Mouse (Mus musculus): ENCODE results near the gene Sept9. TPM values are rescaled to one million over a fixed set of nuclear protein-coding genes. Genes with fewer than 3 reads are reported as not detected.

Gene Sept9
- polyA plus RNA-seq, 1 experiment from 2014 or later, result 125 TPM

DNA sequence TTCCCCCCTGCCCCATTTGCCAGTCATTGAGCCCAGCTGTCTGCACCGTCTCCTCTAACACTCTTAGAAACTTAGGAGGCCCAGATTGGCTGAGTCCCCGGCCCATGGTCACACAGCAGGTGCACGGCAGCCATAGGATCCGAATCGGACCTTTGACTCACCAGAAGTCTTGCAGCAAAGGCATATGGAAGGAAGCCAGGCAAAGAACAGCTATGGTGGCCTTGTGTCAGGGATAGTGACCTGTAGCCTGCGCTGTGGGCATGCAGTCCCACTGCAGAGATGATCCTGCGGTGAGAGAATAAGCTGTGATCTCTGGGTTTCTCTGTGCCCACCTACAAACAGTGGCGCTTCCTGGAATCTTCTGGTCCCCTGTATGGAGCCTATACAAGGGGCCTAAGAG is 115.1 kb downstream of the Sept9 start:
- no peak overlapping the region for H3K9ac ChIP-seq (replicated peaks)
- H3K4me2 ChIP-seq (replicated peaks), result no peak overlapping the region
- H3K9me3 ChIP-seq, result no peaks in the 10 kb centered on the region
- H3K27me3 ChIP-seq, result no peaks in the 10 kb centered on the region
- WGBS, result 94% methylated on average over 8 of the region's 8 CpGs
- no peak overlapping the region for H3K4me3 ChIP-seq (replicated peaks)
- no peak for ATAC-seq
- peaks cover 72% of the 10 kb centered on the region for H3K4me1 ChIP-seq (replicated peaks)
- no peak overlapping the region for H3K27ac ChIP-seq
- H3K36me3 ChIP-seq, result no peaks in the 10 kb centered on the region

DNA sequence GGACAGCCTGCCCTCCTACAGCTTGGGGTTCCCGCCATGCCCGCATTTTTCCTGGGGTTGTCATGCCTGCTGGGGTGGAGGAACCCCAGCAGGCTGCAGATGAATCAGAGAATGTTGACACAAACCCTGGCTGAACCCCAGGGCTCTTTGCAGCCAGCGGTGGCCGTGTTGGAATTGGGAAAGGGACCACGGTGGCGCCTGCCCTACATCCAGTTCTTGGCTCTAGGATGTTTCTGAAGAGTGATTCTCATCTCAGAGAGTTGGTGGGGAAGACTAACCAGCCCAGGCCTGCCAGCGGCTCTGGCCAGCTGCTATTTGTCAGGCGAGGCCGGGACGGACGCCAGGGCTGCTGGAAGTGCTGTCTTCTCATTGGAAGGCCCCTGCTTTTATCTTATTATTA is 115.8 kb downstream of the Sept9 start:
- Histone ChIP-seq H3K4me1 (replicated peaks) (peaks cover 72% of the 10 kb centered on the region), H3K27ac (0 out of 2 replicates have a peak overlapping the region, but pooled peaks have one; percentile 5), H3K4me3 (replicated peaks) (no peak overlapping the region), H3K9me3 (no peaks in the 10 kb centered on the region), H3K9ac (replicated peaks) (no peak overlapping the region), H3K4me2 (replicated peaks) (no peak overlapping the region), H3K36me3 (no peaks in the 10 kb centered on the region), H3K27me3 (no peaks in the 10 kb centered on the region)
- ATAC-seq, result no peak
- 86% methylated on average over 11 of the region's 11 CpGs for WGBS

- Histone ChIP-seq H3K4me2 (replicated peaks) (peak overlapping the region; percentile 14), H3K36me3 (no peaks in the 10 kb centered on the region), H3K4me3 (replicated peaks) (no peak overlapping the region), H3K9me3 (no peaks in the 10 kb centered on the region), H3K27ac (peak overlapping the region; percentile 75), H3K9ac (replicated peaks) (0 out of 2 replicates have a peak overlapping the region, but pooled peaks have one; percentile 47), H3K27me3 (no peaks in the 10 kb centered on the region), H3K4me1 (replicated peaks) (peaks cover 60% of the 10 kb centered on the region)
- 55% methylated on average over 16 of the region's 16 CpGs for WGBS
- ATAC-seq, result no peak
Observed at GRCm38 (mm10) chr11:117316441-117317331, 117.2 kb downstream of the Sept9 start.

- Histone ChIP-seq H3K4me2 (replicated peaks) (peak overlapping the region; percentile 14), H3K4me3 (replicated peaks) (no peak overlapping the region), H3K27me3 (no peaks in the 10 kb centered on the region), H3K36me3 (no peaks in the 10 kb centered on the region), H3K4me1 (replicated peaks) (peaks cover 53% of the 10 kb centered on the region), H3K27ac (peak overlapping the region; percentile 75), H3K9ac (replicated peaks) (peak overlapping the region; percentile 47; the same call in 1 of the 2 replicates), H3K9me3 (no peaks in the 10 kb centered on the region)
- WGBS, result 22% methylated on average over 20 of the region's 20 CpGs
- peak; percentile 40; the same call in 1 of the 2 replicates for ATAC-seq
Observed at GRCm38 (mm10) chr11:117317429-117318101, 118.1 kb downstream of the Sept9 start.

DNA sequence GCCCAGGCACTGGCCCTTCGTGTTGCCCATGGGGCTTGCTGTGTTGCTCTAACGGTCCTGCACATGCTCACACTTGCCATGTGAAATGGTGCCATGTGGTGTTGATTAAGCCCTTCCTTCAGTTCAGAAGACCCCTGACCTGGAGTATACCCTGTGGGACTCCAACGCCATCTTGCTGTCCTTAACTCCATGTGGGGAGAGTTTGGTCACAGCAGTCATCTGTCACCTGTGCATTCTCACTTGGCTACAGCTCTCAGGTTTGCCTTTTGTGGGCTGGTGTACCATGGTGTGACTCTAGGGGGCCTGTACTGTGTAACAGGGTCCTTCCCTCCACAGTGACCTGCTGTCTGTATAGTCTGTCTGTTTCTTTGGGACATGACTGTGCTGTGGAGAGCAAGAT is 118.7 kb downstream of the Sept9 start:
- H3K9me3 ChIP-seq, result no peaks in the 10 kb centered on the region
- H3K36me3 ChIP-seq, result no peaks in the 10 kb centered on the region
- H3K4me1 ChIP-seq (replicated peaks), result peaks cover 47% of the 10 kb centered on the region
- WGBS, result 65% methylated on average over 3 of the region's 3 CpGs
- no peak overlapping the region for H3K4me2 ChIP-seq (replicated peaks)
- H3K9ac ChIP-seq (replicated peaks), result no peak overlapping the region
- H3K27ac ChIP-seq, result peak overlapping the region; percentile 75
- H3K4me3 ChIP-seq (replicated peaks), result no peak overlapping the region
- no peaks in the 10 kb centered on the region for H3K27me3 ChIP-seq
- ATAC-seq, result no peak; the same call in 1 of the 2 replicates

DNA sequence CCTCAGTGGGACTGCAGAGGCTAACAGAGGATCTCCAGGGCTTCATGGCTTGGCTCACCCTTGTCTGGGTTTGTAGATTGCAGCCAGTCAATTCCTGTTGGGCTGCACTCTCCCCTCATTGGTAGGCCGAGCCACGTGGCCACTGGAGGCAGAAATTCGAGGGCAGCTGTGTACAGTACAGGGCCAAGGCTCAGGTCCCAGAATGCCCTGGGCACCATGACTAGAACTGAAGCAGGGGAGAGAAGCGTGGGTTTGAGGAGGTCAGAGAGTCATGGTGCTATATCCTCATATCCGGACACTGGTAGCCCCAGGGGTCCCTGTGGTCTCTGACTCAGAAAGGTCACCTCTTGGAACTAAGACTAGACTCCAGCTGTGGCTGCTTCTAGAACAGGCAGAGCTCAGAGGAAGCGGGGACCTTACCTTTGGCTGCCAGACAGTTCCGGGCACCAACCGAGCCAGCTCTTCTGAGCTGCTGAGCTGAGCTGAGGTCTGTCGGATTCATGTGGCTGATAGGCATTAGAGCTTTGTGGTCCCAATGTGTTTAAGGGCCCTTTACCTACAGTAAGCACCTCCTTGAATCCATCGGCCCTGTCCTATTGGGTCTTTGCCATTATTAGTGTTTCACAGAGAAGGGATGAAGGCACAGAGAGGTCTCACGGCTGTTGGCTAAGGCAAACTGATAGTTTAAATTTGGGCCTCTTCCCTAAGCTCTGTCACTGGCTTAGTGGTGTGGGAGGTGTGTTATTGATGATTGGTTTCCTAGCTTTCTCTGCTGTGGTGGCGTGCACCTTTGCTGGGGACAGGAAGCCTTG is 119.5 kb downstream of the Sept9 start:
- Histone ChIP-seq H3K36me3 (no peaks in the 10 kb centered on the region), H3K27ac (peak overlapping the region; percentile 75), H3K4me2 (replicated peaks) (no peak overlapping the region), H3K9ac (replicated peaks) (no peak overlapping the region), H3K4me3 (replicated peaks) (no peak overlapping the region), H3K9me3 (no peaks in the 10 kb centered on the region), H3K4me1 (replicated peaks) (peaks cover 44% of the 10 kb centered on the region), H3K27me3 (no peaks in the 10 kb centered on the region)
- ATAC-seq, result 0 out of 2 replicates have a peak, but pooled peaks have one; percentile 32
- WGBS, result 77% methylated on average over 12 of the region's 12 CpGs

GRCm38 (mm10) chr11:117319543-117320335 is 120.3 kb downstream of the Sept9 start:
- H3K4me3 ChIP-seq (replicated peaks), result no peak overlapping the region
- H3K36me3 ChIP-seq, result no peaks in the 10 kb centered on the region
- peaks cover 52% of the 10 kb centered on the region for H3K4me1 ChIP-seq (replicated peaks)
- H3K9ac ChIP-seq (replicated peaks), result no peak overlapping the region; the same call in 1 of the 2 replicates
- H3K4me2 ChIP-seq (replicated peaks), result no peak overlapping the region
- WGBS, result 36% methylated on average over 13 of the region's 15 CpGs
- no peaks in the 10 kb centered on the region for H3K27me3 ChIP-seq
- ATAC-seq, result peak; percentile 41
- H3K9me3 ChIP-seq, result no peaks in the 10 kb centered on the region
- H3K27ac ChIP-seq, result peak overlapping the region; percentile 75

DNA sequence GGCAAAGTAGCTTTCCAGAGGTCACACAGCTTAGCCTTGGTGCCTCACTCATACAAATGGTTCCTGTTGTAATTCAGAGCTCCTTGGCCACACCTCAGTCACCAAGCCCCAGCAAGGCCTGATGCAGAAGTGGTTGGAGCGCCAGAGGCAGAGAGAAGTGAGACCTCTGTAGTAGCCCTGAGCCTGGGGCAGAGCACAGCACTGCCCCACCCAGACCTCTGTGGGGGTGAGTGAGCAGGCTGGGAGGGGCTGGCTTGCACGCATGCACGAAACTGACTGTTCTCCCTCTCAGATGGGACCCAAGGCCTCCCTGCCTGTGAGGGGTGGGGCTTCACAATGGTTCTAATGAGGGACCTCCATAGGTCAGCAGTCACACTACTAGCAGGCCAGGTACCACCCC is 121.0 kb downstream of the Sept9 start:
- H3K4me3 ChIP-seq (replicated peaks), result no peak overlapping the region
- H3K27me3 ChIP-seq, result no peaks in the 10 kb centered on the region
- no peaks in the 10 kb centered on the region for H3K36me3 ChIP-seq
- ATAC-seq, result no peak
- peaks cover 55% of the 10 kb centered on the region for H3K4me1 ChIP-seq (replicated peaks)
- no peak overlapping the region for H3K4me2 ChIP-seq (replicated peaks)
- peak overlapping the region; percentile 75 for H3K27ac ChIP-seq
- no peaks in the 10 kb centered on the region for H3K9me3 ChIP-seq
- 80% methylated on average over 3 of the region's 3 CpGs for WGBS
- no peak overlapping the region for H3K9ac ChIP-seq (replicated peaks)

DNA sequence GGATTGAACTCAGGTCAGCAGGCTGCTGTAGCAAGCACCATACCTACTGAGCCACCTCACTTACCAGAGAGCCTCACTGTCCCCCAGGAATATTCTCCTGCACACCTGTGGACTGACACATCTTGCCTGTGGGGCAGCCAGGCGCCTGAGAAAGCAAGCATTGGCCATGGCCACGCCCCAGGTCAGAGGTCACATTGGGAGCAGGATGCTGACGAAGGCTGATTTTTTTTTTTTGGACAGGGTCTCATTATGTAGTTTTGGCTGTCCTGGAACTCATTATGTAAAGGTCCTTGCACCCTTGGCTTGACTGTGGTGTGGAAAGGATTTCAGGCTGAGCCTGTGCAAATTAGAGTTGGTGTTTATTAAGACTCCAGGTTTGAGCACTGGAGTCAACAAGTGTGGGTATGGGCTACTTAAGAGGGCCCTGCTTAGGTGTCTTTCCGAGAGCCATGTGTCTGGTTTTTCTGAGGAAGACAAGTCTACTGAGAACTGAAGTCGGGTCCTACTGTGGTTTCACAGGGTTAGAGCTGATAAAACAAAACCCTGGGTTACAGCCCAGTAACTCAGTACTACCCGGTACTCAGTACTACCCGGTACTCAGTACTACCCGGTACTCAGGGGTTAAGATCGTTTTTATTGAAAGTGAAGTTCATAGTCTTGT is 122.0 kb downstream of the Sept9 start:
- Histone ChIP-seq H3K4me1 (replicated peaks) (peaks cover 61% of the 10 kb centered on the region), H3K9me3 (no peaks in the 10 kb centered on the region), H3K27ac (no peak overlapping the region), H3K9ac (replicated peaks) (no peak overlapping the region), H3K4me2 (replicated peaks) (no peak overlapping the region), H3K27me3 (no peaks in the 10 kb centered on the region), H3K4me3 (replicated peaks) (no peak overlapping the region), H3K36me3 (no peaks in the 10 kb centered on the region)
- WGBS, result 75% methylated on average over 9 of the region's 9 CpGs
- ATAC-seq, result no peak

- Histone ChIP-seq H3K4me1 (replicated peaks) (peaks cover 61% of the 10 kb centered on the region), H3K4me2 (replicated peaks) (no peak overlapping the region)
Observed at GRCm38 (mm10) chr11:117322311-117322710, 122.8 kb downstream of the Sept9 start.

More at GRCm38 (mm10) chr11:117322311-117322710, 122.8 kb downstream of the Sept9 start:
- Histone ChIP-seq H3K27ac (no peak overlapping the region), H3K36me3 (no peaks in the 10 kb centered on the region), H3K27me3 (no peaks in the 10 kb centered on the region), H3K9me3 (no peaks in the 10 kb centered on the region), H3K4me3 (replicated peaks) (no peak overlapping the region), H3K9ac (replicated peaks) (no peak overlapping the region)
- 85% methylated on average over 3 of the region's 3 CpGs for WGBS
- ATAC-seq, result no peak

Data from midbrain, embryonic 13.5 days (tissue).